Mouse (Mus musculus) MEL (cell line): ENCODE measurements at regions not wholly inside any gene's neighbourhood (a gene's known extent, or its start where the extent isn't known, plus 50 kb on each side); places are given as distances from the start of the nearest gene placed in this dataset.

Experiments used
- DNase-seq: peaks from one replicate; pipeline ENCODE4 v3.0.0; 2011; ENCODE audit warnings: low read depth, low spot score
- H3K27ac ChIP-seq: 2 replicates; pipeline ENCODE4 v1.5.1; 2012; ENCODE audit warnings: low read depth, mild to moderate bottlenecking, control low read depth, low read length, moderate library complexity; ENCODE audit not compliant: control insufficient read depth
- H3K27me3 ChIP-seq, 2 experiments: fragments of 150-350 bp in 1 of 2; sonication (generic) in 1 of 2; 2 replicates each; pipeline ENCODE4 v1.6.1; 2012; ENCODE audit warnings: low read length in 2 of 2, mild to moderate bottlenecking in 2 of 2, improper control_type of control experiment in 1 of 2, moderate library complexity in 1 of 2; ENCODE audit not compliant: insufficient read depth in 2 of 2, control insufficient read depth in 1 of 2
- H3K36me3 ChIP-seq, 2 experiments: 2 replicates each; pipeline ENCODE4 v1.6.1; 2012 to 2014; ENCODE audit warnings: low read length in 2 of 2, improper control_type of control experiment in 1 of 2, inconsistent platforms in 1 of 2, mild to moderate bottlenecking in 1 of 2; ENCODE audit not compliant: insufficient read depth in 2 of 2, control insufficient read depth in 1 of 2
- H3K4me1 ChIP-seq, 2 experiments: fragments of 150-350 bp in 1 of 2; sonication (generic) in 1 of 2; 2 replicates each; pipeline ENCODE4 v1.6.1; 2012; ENCODE audit warnings: low read length in 2 of 2, improper control_type of control experiment in 1 of 2, mild to moderate bottlenecking in 1 of 2; ENCODE audit not compliant: insufficient read depth in 2 of 2, control insufficient read depth in 1 of 2
- H3K4me3 ChIP-seq, 2 experiments: fragments of 150-350 bp in 1 of 2; sonication (generic) in 1 of 2; 2 replicates each; pipeline ENCODE4 v1.5.1; 2012; ENCODE audit warnings: low read depth in 2 of 2, low read length in 2 of 2, mild to moderate bottlenecking in 2 of 2, moderate library complexity in 2 of 2, control low read depth in 1 of 2, improper control_type of control experiment in 1 of 2; ENCODE audit not compliant: control insufficient read depth in 1 of 2, insufficient read depth in 1 of 2
- H3K79me2 ChIP-seq: 2 replicates; pipeline ENCODE4 v1.6.1; 2012; ENCODE audit warnings: mild to moderate bottlenecking, low read length, moderate library complexity; ENCODE audit not compliant: control insufficient read depth, poor library complexity, insufficient read depth
- H3K9ac ChIP-seq: 2 replicates; pipeline ENCODE4 v1.6.1; 2012; ENCODE audit warnings: low read depth, mild to moderate bottlenecking, control low read depth, low read length, moderate library complexity; ENCODE audit not compliant: control insufficient read depth, poor library complexity, severe bottlenecking
- H3K9me3 ChIP-seq: fragments of 150-350 bp; sonication (generic); replicated peaks from 2 replicates; pipeline ENCODE4 v1.6.1; 2012; ENCODE audit warnings: mild to moderate bottlenecking, low read length, improper control_type of control experiment, moderate library complexity; ENCODE audit not compliant: insufficient read depth
- BHLHE40 ChIP-seq: IDR thresholded peaks from 2 replicates; pipeline ENCODE4 v1.6.1; 2012; ENCODE audit warnings: low read depth, mild to moderate bottlenecking, inconsistent platforms, low read length, improper control_type of control experiment, borderline replicate concordance
- CHD2 ChIP-seq: IDR thresholded peaks from 2 replicates; pipeline ENCODE4 v1.6.1; 2011; ENCODE audit warnings: low read length, improper control_type of control experiment
- E2F4 ChIP-seq: IDR thresholded peaks from 2 replicates; pipeline ENCODE4 v1.6.1; 2011; ENCODE audit warnings: low read depth, low read length, improper control_type of control experiment, borderline replicate concordance
- EP300 ChIP-seq, 2 experiments: IDR thresholded peaks; 2 replicates each; pipeline ENCODE4 v1.6.1; 2011; ENCODE audit warnings: improper control_type of control experiment in 2 of 2, low read length in 2 of 2, low read depth in 1 of 2, mild to moderate bottlenecking in 1 of 2
- GATA1 ChIP-seq: IDR thresholded peaks from 2 replicates; pipeline ENCODE4 v1.6.1; 2011; ENCODE audit warnings: low read depth, low read length, improper control_type of control experiment
- JUND ChIP-seq: IDR thresholded peaks from 2 replicates; pipeline ENCODE4 v1.6.1; 2011; ENCODE audit warnings: low read depth, mild to moderate bottlenecking, improper control_type of control experiment, low read length
- KAT2A ChIP-seq: conservative IDR thresholded peaks from 2 replicates; pipeline ENCODE4 v1.6.1; 2012; ENCODE audit warnings: low read depth, low read length, improper control_type of control experiment, inconsistent platforms
- MAX ChIP-seq: IDR thresholded peaks from 2 replicates; pipeline ENCODE4 v1.6.1; 2011; ENCODE audit warnings: low read length, improper control_type of control experiment
- MYB ChIP-seq: IDR thresholded peaks from 2 replicates; pipeline ENCODE4 v1.6.1; 2011; ENCODE audit warnings: mild to moderate bottlenecking, low read depth, low read length, improper control_type of control experiment
- NELFE ChIP-seq: IDR thresholded peaks from 2 replicates; pipeline ENCODE4 v1.6.1; 2011; ENCODE audit warnings: low read depth, low read length, improper control_type of control experiment
- POLR2AphosphoS2 ChIP-seq: IDR thresholded peaks from 2 replicates; pipeline ENCODE4 v1.6.1; 2011; ENCODE audit warnings: low read length, improper control_type of control experiment
- SIN3A ChIP-seq: IDR thresholded peaks from 2 replicates; pipeline ENCODE4 v1.6.1; 2012; ENCODE audit warnings: low read length, improper control_type of control experiment, inconsistent platforms
- SMC3 ChIP-seq: IDR thresholded peaks from 2 replicates; pipeline ENCODE4 v1.6.1; 2011; ENCODE audit warnings: low read depth, low read length, improper control_type of control experiment
- ZKSCAN1 ChIP-seq: IDR thresholded peaks from 2 replicates; pipeline ENCODE4 v1.6.1; 2012; ENCODE audit warnings: low read depth, mild to moderate bottlenecking, inconsistent platforms, low read length, improper control_type of control experiment, moderate library complexity
- ZMIZ1 ChIP-seq: IDR thresholded peaks from 2 replicates; pipeline ENCODE4 v1.6.1; 2012; ENCODE audit warnings: low read depth, mild to moderate bottlenecking, inconsistent platforms, low read length, improper control_type of control experiment, moderate library complexity
- ZNF384 ChIP-seq: IDR thresholded peaks from 2 replicates; pipeline ENCODE4 v1.6.1; 2012; ENCODE audit warnings: low read depth, mild to moderate bottlenecking, inconsistent platforms, low read length, improper control_type of control experiment

- Histone ChIP-seq H3K27me3 (peaks cover 0 to 4% of the 10 kb centered on the region in 2 experiments; a peak in 2 of 4 replicates), H3K4me1 (no peaks in the 10 kb centered on the region), H3K27ac (no peak overlapping the region), H3K79me2 (no peaks in the 10 kb centered on the region), H3K9ac (no peak overlapping the region), H3K4me3 (no peak overlapping the region), H3K36me3 (no peaks in the 10 kb centered on the region), H3K9me3 (no peaks in the 10 kb centered on the region)
- no peak for DNase-seq
- TF ChIP-seq ZKSCAN1 = no peak
- no peak for TF ChIP-seq JUND
- TF ChIP-seq ZMIZ1 = no peak
- no peak for TF ChIP-seq GATA1
- no peak for TF ChIP-seq SMC3
- TF ChIP-seq POLR2AphosphoS2 = no peak
- TF ChIP-seq KAT2A = no peak
Measured at GRCm38 (mm10) chr14:118390790-118391189, 124.0 kb downstream of the Gm9376 start.

GRCm38 (mm10) chr14:118391561-118391960, 124.8 kb downstream of the Gm9376 start:
- H3K36me3 ChIP-seq = no peaks in the 10 kb centered on the region

GRCm38 (mm10) chr14:118393676-118394075, 126.9 kb downstream of the Gm9376 start:
- H3K4me3 ChIP-seq = no peak overlapping the region
- H3K9ac ChIP-seq = no peak overlapping the region
- no peaks in the 10 kb centered on the region for H3K36me3 ChIP-seq
- peaks cover 0 to 4% of the 10 kb centered on the region in 2 experiments; a peak in 2 of 4 replicates for H3K27me3 ChIP-seq
- no peaks in the 10 kb centered on the region for H3K79me2 ChIP-seq
- H3K9me3 ChIP-seq = no peaks in the 10 kb centered on the region
- no peaks in the 10 kb centered on the region for H3K4me1 ChIP-seq
- no peak for DNase-seq
- no peak overlapping the region for H3K27ac ChIP-seq
- TF ChIP-seq MAX (no peak), NELFE (no peak), BHLHE40 (no peak), ZNF384 (no peak), EP300 (IDR thresholded peaks at IDR 0.05; ENCODE audit: low read depth in 1 of 2, low read length in 2 of 2) (no peak), SIN3A (no peak), JUND (no peak), CHD2 (no peak), MYB (no peak), E2F4 (no peak)

More at GRCm38 (mm10) chr14:118391561-118391960, 124.8 kb downstream of the Gm9376 start:
- H3K4me3 ChIP-seq = no peak overlapping the region
- peaks cover 0 to 4% of the 10 kb centered on the region in 2 experiments; a peak in 2 of 4 replicates for H3K27me3 ChIP-seq
- no peak overlapping the region for H3K9ac ChIP-seq
- no peaks in the 10 kb centered on the region for H3K4me1 ChIP-seq
- no peak for TF ChIP-seq CHD2
- H3K9me3 ChIP-seq = no peaks in the 10 kb centered on the region
- no peak for DNase-seq
- H3K79me2 ChIP-seq = no peaks in the 10 kb centered on the region
- H3K27ac ChIP-seq = no peak overlapping the region
